Mouse (Mus musculus): Measurements from ENCODE around the gene Hoxa2. TPM values are rescaled to one million over a fixed set of nuclear protein-coding genes. Genes with fewer than 3 reads are reported as not detected.

The Hoxa2 gene
- polyA plus RNA-seq, 1 experiment from 2014 or later, result 2.3 TPM

GRCm38 (mm10) chr6:52168191-52169055, 3.8 kb upstream of the Hoxa2 start:
- 0 out of 2 replicates have a peak overlapping the region, but pooled peaks have one; percentile 8 for H3K4me3 ChIP-seq (replicated peaks; ENCODE audit: low read depth, low read length)
- H3K36me3 ChIP-seq (ENCODE audit: insufficient read depth, low read length), result no peaks in the 10 kb centered on the region
- H3K27me3 ChIP-seq (ENCODE audit: insufficient read depth, low read length), result no peaks in the 10 kb centered on the region
- peak overlapping the region; percentile 73 for H3K27ac ChIP-seq
- H3K4me1 ChIP-seq (replicated peaks; ENCODE audit: insufficient read depth, low read length), result peaks cover 61% of the 10 kb centered on the region
- no peak for TF ChIP-seq CTCF (IDR thresholded peaks at IDR 0.05; ENCODE audit: low read depth)
- DNase-seq (ENCODE audit: low spot score) (peak; percentile 76), ATAC-seq (replicated peaks; ENCODE audit: low FRiP score, low read depth) (no peak)
- WGBS, result 21% methylated on average over 42 of the region's 42 CpGs
- peak overlapping the region; percentile 41 for H3K4me2 ChIP-seq (ENCODE audit: low read length)
- peak overlapping the region; percentile 52 for H3K9ac ChIP-seq (ENCODE audit: low read depth, low read length)
- no peaks in the 10 kb centered on the region for H3K9me3 ChIP-seq (replicated peaks; ENCODE audit: low read length)

DNA sequence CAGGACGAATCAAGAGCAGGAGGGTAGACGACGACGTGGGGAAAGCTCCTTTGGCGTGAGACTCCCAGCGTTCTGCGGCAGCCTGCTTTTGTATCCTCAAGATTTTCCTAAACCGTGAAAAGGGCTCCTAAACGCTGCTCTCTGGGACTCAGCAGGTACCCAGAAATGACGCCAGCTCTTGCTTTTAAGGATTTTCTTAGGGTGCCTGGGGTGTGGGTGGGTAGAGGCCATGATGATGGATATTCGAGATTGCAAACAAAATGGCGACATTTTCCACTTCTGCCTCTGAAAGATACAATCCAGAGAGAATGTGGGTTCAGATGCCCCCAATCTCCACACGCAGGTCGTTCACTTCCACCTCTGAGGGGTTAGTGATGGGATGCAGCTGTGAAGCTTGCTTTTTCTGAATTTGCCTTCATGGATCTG, 3.1 kb upstream of the Hoxa2 start:
- DNase-seq (ENCODE audit: low spot score), result no peak
- 47% methylated on average over 14 of the region's 14 CpGs for WGBS
- no peaks in the 10 kb centered on the region for H3K27me3 ChIP-seq (ENCODE audit: insufficient read depth, low read length)

GRCm38 (mm10) chr6:52167176-52167575, 2.5 kb upstream of the Hoxa2 start:
- peak overlapping the region; percentile 41; the same call in 1 of the 2 replicates for H3K4me2 ChIP-seq (ENCODE audit: low read length)
- no peak for ATAC-seq (replicated peaks; ENCODE audit: low FRiP score, low read depth)
- H3K27me3 ChIP-seq (ENCODE audit: insufficient read depth, low read length), result no peaks in the 10 kb centered on the region
- H3K27ac ChIP-seq, result peak overlapping the region; percentile 48; the same call in 1 of the 2 replicates
- WGBS, result 84% methylated on average over 1 of the region's 1 CpGs
- peaks cover 59% of the 10 kb centered on the region for H3K4me1 ChIP-seq (replicated peaks; ENCODE audit: insufficient read depth, low read length)
- no peak overlapping the region for H3K4me3 ChIP-seq (replicated peaks; ENCODE audit: low read depth, low read length)
- no peak for DNase-seq (ENCODE audit: low spot score)
- H3K36me3 ChIP-seq (ENCODE audit: insufficient read depth, low read length), result no peaks in the 10 kb centered on the region
- H3K9ac ChIP-seq (ENCODE audit: low read depth, low read length), result no peak overlapping the region
- no peak for TF ChIP-seq CTCF (IDR thresholded peaks at IDR 0.05; ENCODE audit: low read depth)
- no peaks in the 10 kb centered on the region for H3K9me3 ChIP-seq (replicated peaks; ENCODE audit: low read length)

More for the DNA sequence above, 3.1 kb upstream of the Hoxa2 start:
- ATAC-seq (replicated peaks; ENCODE audit: low FRiP score, low read depth), result no peak
- Histone ChIP-seq H3K36me3 (ENCODE audit: insufficient read depth, low read length) (no peaks in the 10 kb centered on the region), H3K4me3 (replicated peaks; ENCODE audit: low read depth, low read length) (no peak overlapping the region), H3K4me2 (ENCODE audit: low read length) (peak overlapping the region; percentile 41; the same call in 1 of the 2 replicates), H3K27ac (0 out of 2 replicates have a peak overlapping the region, but pooled peaks have one; percentile 6), H3K4me1 (replicated peaks; ENCODE audit: insufficient read depth, low read length) (peaks cover 59% of the 10 kb centered on the region), H3K9ac (ENCODE audit: low read depth, low read length) (no peak overlapping the region), H3K9me3 (replicated peaks; ENCODE audit: low read length) (no peaks in the 10 kb centered on the region)
- no peak for TF ChIP-seq CTCF (IDR thresholded peaks at IDR 0.05; ENCODE audit: low read depth)

DNA sequence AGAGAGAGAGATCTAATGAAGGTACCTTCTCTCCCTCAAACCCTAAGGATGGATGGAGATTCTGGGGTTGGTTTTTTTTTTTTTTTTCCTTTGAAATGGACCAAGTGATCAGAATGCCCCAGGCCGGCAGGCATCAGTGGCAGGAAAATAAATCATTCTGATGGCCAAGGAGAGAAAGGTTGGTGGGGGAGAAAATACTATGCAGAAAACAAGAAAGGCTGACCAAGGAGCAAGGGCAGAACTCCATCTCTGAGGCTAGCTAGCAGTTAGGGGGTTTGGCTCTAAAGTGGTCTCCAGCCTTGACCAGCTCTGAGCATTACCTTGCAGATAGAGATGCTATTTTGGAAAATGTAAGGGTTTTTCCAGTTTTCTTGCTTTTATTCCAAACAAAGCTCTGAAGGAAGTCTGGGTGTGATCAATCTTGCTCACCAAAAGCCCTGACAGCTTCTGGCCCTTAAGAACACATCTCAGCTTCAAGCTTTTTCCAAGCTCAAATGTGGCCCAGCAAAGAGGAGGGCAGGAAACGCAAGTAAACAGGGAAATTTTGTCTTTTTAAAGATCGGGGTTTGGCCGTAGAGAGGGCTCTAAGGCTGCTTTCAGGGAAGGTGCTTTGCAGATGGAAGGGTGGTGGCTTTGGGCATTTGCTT, 1.9 kb upstream of the Hoxa2 start:
- H3K4me3 ChIP-seq (replicated peaks; ENCODE audit: low read depth, low read length), result no peak overlapping the region
- TF ChIP-seq CTCF (IDR thresholded peaks at IDR 0.05; ENCODE audit: low read depth), result no peak
- peaks cover 57% of the 10 kb centered on the region for H3K4me1 ChIP-seq (replicated peaks; ENCODE audit: insufficient read depth, low read length)

DNA sequence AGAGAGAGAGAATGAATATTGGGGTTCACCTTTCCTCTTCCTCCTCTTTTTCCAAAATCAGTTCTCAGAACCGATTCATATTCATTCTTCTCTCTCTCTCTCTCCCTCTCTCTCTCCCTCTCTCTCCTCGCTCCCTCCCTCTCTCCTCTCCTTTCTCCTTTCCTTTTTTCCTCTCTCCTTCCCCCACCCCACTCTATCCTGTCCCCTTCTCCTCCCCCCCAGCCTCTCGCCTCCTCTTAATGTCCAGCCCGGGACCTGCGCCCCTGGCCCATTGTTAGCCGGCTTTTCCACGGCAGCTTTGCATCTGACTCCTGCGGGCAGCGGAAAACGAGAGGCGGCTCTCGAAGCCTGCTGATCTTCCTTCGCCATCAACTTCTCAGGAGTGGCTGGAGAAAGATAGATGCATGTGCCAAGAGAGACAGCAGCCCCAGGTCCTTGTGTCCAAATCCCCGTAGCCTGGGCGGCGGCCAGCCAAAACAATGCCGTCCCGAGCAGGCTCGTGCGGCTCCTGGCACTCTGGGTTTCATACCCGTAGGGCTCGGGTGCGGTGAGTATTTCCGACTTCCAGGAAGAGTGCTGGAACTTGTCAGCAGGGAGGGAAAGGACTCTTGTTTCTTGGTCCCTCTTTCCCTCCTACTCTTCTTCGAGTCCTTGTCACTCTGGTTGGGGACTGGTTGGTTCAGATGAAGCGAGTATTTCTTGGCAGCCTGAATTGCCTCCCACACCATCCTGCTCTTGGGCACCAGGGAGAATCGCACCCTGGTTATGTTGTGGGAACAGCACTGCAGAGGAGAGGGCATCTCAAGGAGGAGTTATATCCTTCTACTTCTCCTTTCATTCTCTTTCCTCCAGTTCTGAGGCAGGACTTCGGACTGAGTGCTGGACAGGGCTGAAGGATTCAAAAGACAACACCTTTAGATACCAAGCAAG, 1.1 kb upstream of the Hoxa2 start:
- ATAC-seq (replicated peaks; ENCODE audit: low FRiP score, low read depth) (no peak), DNase-seq (ENCODE audit: low spot score) (peak; percentile 58)
- peaks cover 55% of the 10 kb centered on the region for H3K4me1 ChIP-seq (replicated peaks; ENCODE audit: insufficient read depth, low read length)
- WGBS, result 11% methylated on average over 28 of the region's 28 CpGs
- no peak for TF ChIP-seq CTCF (IDR thresholded peaks at IDR 0.05; ENCODE audit: low read depth)
- H3K4me2 ChIP-seq (ENCODE audit: low read length), result peak overlapping the region; percentile 81
- no peaks in the 10 kb centered on the region for H3K36me3 ChIP-seq (ENCODE audit: insufficient read depth, low read length)
- H3K4me3 ChIP-seq (replicated peaks; ENCODE audit: low read depth, low read length), result peak overlapping the region; percentile 36
- H3K27me3 ChIP-seq (ENCODE audit: insufficient read depth, low read length), result no peaks in the 10 kb centered on the region
- peak overlapping the region; percentile 48; the same call in 1 of the 2 replicates for H3K27ac ChIP-seq
- no peaks in the 10 kb centered on the region for H3K9me3 ChIP-seq (replicated peaks; ENCODE audit: low read length)
- peak overlapping the region; percentile 32; the same call in 1 of the 2 replicates for H3K9ac ChIP-seq (ENCODE audit: low read depth, low read length)

More for the DNA sequence above, 1.9 kb upstream of the Hoxa2 start:
- WGBS, result 30% methylated on average over 4 of the region's 4 CpGs
- peak overlapping the region; percentile 18; the same call in 1 of the 2 replicates for H3K4me2 ChIP-seq (ENCODE audit: low read length)
- no peaks in the 10 kb centered on the region for H3K36me3 ChIP-seq (ENCODE audit: insufficient read depth, low read length)
- ATAC-seq (replicated peaks; ENCODE audit: low FRiP score, low read depth), result no peak
- H3K27ac ChIP-seq, result peak overlapping the region; percentile 48
- H3K9ac ChIP-seq (ENCODE audit: low read depth, low read length), result no peak overlapping the region
- peak; percentile 74 for DNase-seq (ENCODE audit: low spot score)
- H3K27me3 ChIP-seq (ENCODE audit: insufficient read depth, low read length), result no peaks in the 10 kb centered on the region
- no peaks in the 10 kb centered on the region for H3K9me3 ChIP-seq (replicated peaks; ENCODE audit: low read length)
